Mouse (Mus musculus) frontal cortex, adult 2 months (tissue): ENCODE results near the gene Scaf11. TPM values are rescaled to one million over a fixed set of nuclear protein-coding genes. Genes with fewer than 3 reads are reported as not detected.
"Not testable (repeated sequence)": the region's sequence is repeated elsewhere in the genome, so short reads cannot be mapped to it uniquely, and the experiment has no call there.

Experiments used
- DNase-seq, 2 experiments: peaks; one replicate each; pipeline ENCODE4 v3.0.0; 2022; ENCODE audit warnings: low spot score in 1 of 2; ENCODE audit errors: extremely low spot score in 1 of 2
- polyA plus RNA-seq: library from polyadenylated mRNA; depleted of rRNA; stranded (reverse); fragments of >200 nt; gene quantifications from 2 replicates; pipeline ENCODE4 v1.2.3, GENCODE M21; 2012

The Scaf11 gene
- polyA plus RNA-seq, 1 experiment: 32.2 TPM

DNA sequence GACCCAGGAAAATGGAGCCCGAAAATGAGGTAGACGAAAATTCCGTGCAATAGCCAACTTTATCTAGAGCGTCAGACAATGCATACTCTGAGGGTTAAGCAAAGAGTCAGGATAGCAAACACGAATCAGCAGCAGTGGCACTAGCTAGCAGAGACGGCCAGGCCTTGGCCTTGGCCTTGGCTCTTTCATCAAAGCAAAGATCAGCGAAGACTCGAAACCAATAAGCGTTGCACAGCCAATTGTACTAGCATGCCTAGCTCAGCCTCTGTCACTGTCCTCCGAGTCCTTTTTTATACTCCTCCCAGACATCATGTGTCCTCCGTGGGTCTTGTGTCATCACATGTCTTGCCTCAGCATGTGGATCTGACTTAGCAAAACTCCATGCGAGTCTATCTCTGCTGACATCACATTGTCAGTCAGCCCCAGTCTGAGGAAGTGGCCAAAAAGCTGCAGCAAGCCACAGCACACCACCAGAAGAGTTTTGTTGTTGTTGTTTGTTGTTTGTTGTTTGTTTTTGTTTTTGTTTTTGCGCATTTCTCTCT lies 5.8 kb upstream of the Scaf11 start:
- no peak for DNase-seq

DNA sequence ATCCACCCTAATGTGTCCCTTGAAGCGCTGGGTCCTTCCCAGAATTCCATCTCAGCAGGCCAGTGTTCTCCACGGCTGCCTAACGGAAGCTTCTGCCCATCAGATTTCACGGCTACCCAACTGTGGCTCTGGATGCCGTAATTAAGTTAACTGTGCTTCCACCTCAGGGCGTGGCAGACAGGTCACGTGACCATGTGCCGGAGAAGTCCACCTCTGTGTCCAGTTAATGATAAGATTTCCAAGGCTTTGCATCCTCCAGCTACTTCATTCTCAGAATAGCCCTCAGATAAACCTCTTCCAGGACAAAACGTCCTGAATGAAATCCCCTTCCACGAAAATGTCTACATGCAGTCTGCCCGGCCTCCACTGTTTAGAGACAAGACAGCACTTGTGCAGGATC lies 4.4 kb upstream of the Scaf11 start:
- DNase-seq: no peak

DNA sequence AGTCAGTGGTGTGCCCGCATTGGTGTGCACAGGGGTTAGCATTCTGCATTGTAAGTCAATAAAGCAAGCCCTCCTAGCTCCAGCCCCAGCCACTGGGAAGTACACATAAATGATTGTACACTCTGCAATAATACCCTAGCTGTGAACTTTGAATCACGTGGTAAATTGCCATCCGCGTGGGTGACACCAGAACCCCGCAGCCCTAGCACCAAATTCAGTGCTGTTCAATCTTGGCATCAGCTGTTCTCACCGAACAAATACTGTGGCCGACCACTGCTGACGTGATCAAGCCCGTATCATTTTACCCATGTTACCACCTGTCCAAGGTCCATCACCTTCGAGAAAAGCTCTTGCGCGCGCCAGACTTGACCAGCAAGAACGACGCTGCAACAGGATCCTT lies 3.2 kb upstream of the Scaf11 start:
- DNase-seq: no peak

DNA sequence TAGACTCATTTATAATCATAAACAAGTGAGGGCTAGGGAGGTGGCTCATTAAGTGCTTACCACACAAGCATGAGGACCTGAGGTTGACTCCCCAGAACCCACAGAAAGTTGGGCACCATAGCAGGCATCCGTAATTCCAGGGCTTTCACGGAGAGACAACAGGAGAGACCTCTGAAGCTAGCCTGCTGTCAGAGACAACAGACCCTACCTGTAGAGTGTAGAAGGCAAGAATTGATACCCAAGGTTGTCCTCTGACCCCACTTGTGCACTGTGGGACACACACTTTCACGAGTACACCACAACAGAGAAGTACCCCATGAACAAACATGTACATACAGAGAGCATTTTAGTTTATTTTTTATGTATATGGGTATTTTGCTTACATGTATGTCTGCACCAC lies 2.0 kb upstream of the Scaf11 start:
- DNase-seq: no peak

DNA sequence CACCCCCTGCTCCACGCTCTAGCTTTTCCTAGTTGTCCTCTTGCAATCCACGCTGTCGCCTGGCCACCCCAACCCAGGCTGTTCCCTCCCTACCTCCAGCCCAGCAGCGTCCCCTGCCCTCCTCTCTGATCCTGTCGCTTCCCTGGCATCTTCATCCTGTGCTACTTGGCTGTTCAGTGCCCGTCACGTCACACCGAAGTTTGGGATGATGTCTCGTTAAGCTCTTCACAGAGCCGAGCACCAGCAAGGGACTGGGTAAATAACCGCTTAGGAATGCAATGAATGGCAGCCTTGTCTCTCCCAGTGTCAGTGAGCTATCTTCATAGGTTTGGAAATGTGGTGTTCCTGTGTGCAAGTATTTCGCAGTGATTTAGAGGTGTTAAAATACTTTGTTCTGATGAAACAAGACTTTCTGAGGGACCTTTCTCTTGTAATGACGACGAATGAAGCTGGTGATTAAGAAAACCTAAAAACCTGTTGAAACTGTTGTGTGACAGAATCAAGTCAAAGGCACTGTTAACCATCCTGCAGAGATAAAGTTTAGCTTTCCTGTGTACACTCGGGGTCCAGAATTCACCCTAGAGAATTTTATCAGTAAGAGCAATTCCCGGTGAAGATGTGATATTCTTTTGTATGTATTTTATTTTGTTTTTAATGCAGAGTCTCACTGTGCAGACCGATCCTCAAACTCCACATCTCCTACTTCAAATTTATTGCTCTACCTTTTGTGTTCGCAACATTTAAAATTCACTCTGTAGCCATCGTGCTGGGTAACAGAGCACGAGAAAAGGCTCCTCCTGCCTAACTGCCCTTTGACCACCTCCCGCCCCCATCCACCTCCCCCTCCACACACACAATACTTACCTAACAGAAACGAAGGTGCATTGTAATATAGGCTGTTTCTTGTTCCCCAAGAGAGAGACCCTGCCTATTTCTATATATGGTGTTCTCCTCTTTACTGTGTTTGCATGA lies 1.2 kb upstream of the Scaf11 start:
- DNase-seq: no peak

DNA sequence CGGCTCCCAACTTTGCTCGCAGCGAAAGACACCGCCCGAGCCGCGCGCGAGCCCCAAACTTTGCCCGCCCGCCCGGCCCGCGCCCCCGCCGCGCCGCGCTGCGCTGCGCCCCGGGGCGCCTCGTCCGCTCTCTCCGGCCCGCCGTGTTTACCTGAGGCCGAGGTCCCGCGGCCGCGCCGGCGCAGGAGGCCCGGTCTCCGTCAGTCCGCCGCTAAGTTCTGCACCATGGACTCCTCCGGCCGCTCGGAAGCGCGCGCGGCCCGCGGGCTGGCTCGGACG lies 253 bp downstream of the Scaf11 start:
- DNase-seq: no peak

DNA sequence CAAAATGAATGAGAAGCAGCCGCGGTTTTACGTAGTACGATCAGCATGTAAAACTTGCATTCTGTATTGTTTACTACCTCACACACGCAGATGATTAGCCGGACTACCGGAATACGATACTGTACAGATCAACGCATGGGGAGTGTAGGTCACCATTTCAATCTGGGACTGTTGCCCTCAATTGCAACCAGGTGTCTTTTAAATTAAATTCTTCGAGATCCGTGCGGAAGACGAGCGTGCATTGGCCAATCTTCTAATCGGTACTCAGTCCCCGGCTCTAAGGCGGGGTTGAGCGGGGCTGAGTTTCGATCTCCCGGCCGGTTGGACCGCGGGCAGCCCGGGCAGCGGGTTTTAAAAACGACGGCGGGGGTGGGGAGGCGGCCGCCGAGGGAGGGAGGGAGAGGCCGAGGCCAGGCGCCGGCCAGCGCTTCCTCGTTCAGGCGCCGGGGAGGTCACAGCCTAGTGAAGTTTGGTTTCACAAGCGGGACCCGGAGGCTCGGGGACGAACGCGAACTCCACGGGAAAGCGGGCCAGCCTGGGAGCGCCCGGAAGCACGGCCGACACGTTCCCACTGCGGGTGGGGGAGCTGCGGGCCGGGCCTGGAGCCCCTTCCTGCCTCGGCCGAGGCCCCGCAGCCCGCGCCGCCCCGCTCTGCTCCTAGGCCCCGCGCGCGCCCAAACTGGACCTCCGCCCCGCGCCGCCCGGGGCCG lies 747 bp downstream of the Scaf11 start:
- DNase-seq: peak in 1 of 2 experiments; percentile 23

DNA sequence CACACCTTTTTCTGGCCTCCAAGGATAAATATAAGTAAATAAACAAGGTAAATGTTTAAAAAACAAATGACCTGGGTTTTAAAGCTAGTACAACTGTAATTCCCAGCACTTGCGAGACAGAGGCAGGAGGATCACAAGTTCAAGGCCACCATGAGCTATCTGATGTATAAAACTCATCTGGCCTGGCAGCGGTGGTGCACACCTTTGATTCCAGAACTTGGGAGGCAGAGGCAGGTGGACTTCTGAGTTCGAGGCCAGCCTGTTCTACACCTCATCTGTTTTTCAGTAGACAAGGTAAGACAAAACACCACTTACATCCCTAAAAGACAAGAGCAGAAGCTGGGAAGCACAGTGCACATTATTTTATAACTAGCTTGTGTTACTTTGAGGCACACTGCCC lies 2.4 kb downstream of the Scaf11 start:
- DNase-seq: no peak

DNA sequence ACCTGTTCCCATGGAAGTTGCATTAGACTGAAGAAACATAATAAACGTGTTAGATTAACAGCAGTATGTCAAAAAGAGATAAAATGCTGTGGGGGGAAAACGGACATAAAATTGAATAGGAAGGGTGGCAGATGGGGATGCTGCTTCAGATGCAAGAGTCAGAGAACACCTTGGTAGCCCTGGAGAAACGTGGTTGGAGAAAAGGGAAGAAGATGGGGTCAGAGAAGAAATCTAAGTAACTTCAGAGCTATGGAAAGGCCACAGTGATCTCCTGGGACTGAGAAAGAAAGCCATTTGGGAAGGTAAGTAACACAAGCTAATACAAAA lies 3.3 kb downstream of the Scaf11 start:
- DNase-seq: no peak

DNA sequence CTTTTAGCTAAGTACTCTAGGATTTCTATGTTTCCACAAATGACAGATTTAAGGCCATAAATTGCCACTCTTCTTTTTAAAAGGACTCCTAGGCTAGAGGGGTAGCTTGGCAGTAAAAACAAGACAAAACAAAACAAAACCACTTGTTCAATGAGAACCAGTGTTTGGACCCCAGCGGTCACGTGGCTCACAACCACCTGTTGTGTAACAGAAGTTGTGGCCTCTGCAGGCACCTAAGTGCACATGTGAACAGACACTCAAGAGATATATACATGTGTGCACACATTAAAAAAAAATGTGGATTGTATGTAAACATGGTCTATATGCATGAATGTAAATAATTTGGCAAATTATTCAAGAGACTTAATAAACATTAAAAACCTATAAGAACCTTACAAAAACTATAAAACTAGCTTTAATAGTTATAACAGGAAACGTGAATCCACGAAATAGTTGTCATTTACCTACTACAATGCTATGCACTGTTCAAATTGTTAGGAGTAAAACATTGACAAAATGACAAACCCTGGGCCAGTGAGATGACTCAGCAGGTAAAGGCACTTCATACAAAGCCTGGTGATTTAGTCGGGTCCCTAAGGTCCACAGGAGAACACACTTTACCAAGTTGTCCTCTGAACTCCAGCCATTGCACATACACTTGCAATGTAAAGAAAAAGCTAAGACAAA lies 3.8 kb downstream of the Scaf11 start:
- no peak for DNase-seq

DNA sequence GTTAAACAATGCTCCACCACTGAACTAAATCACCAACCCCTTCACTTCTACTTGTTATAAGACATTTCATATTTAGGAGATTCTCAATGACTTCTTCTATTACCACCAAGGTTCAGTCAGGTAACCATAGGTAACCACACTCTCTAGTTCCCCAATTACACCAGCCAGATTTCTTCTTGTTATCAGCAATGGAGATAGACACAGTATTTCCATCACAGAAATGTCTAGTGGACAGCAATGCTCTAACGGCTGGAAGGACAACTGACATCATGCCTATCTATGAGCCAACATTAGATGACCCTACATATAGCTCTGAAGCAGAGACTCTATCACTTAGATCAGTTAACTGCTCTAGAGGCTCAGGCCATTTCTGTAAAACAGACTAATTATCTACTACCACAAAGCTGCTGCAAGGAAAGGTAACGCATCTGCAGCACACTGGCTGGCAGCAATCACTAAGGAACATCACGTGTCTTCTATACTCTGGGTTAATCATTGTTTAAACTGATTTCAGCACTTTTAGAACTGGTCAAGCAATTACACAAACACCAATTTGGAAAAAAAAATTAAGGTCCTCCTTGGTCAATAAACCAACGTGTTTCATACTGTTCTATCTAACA lies 4.9 kb downstream of the Scaf11 start:
- no peak for DNase-seq

DNA sequence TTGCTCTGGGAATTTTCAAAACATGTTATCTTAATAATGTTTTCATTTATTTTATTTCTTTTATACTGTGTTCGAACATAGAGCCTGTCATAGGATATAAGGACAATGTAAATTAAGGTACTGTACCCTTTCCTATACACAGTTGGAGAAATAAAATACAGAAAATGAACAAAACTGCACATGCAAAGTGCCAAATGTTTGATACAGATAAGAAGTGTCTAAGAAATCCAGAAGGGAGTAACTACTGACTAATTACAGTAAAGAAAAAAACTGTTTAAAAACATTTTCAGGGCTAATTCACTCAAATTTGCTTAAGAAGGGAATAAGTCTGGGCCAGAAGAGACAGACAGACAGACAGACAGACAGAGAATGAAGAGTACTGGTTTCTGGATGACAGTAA lies 7.3 kb downstream of the Scaf11 start:
- DNase-seq: no peak

DNA sequence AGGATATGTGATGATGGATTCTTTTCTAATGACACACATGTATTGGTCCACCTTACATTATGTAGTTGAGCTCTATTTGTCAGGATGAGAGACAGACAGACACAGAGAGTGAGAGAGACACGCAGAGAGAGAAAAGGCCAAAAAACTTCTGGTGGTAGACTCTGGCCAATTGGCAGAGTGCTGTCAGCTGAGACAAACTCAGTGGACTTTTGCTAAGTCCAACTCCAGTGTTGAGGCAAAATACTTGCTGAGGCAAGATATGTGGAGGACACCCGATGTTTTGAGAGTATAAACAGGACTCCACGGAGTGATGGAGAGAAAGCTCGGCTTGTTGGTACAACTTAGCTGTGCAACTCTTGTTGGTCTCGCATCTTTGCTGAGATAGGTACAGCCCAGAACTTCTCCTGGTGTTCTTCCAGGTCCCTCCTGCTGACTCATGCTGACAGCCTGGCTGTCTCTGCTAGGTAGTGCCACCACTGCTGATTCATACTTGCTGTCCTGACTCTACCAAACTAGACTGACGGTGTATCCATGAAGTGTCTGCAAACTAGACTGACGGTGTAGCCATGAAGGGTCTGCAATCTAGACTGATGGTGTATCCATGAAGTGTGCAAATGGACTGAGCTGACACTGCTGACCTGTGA lies 11.9 kb downstream of the Scaf11 start:
- peak in 1 of 2 experiments; percentile 11 for DNase-seq

DNA sequence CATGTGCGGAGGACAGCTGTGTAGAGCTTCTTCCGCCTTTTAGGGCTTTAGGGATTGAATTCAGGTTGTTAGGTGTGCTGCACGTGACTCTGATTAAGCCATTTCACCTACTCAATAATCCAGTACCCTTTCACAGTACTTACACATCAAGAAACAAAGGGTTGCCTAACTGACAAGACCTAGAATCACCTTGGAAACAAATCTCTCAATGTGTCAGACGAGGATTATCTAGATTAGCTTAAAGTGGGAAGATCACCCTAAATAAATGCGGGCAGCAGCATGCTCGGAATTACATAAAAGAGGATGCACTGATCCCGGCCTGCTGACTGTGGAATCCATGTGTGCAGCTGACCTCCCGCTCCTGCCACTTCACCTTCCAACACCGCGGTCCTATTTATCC lies 13.9 kb downstream of the Scaf11 start:
- no peak for DNase-seq

DNA sequence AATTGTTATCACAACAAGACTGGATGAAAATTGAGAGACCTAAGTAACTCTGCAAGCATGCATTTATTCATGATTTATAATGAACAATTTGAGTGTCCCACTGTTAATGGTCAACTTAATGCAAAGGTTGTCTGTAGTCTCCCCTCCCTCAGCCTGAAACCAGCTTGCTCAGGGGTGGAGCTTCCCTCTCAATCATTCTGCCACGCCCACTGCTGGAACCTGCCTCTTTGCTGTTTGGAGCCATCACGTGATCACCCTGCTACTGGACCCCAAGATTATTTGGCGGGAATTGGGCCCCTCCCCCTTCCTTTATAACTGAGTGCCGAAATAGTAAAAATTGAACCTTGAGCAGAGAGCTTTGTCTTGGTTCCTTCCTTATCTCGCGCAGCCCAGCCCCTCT lies 19.2 kb downstream of the Scaf11 start:
- not testable (repeated sequence) for DNase-seq

DNA sequence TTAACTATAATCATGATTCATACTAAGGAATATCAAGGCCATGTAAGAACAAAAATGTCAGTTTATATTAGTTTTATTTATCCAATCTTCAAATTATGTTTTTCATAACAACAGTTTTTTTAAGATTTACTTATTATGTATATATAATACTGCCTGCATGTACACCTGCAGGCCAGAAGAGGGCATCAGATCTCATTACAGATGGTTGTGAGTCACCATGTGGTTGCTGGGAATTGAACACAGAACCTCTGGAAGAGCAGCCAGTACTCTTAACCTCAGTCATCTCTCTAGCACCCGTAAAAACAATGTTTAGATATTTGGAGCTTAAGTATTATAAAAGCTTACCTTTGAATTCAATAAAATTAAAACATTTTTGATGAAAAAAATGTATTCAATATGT lies 26.4 kb downstream of the Scaf11 start:
- no peak for DNase-seq

DNA sequence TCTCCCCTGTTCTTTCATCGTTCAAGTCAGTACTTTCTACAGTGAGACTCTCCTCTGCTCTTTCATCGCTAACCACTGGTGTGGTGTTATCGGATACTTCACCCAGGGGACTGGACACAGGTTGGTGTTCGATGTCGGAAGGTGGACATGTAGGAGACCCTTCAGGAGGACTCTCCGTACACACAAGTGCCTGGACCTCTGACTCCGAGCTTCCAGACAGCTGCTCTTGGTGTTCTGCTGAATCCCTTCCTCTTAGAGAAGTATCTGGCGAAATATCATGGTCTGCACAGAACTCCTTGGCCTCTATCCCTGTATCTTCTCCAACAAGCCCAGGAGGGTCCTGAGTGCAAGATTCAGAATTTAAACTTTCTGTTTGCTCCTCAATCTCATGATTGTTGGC lies 40.7 kb downstream of the Scaf11 start:
- no peak for DNase-seq

DNA sequence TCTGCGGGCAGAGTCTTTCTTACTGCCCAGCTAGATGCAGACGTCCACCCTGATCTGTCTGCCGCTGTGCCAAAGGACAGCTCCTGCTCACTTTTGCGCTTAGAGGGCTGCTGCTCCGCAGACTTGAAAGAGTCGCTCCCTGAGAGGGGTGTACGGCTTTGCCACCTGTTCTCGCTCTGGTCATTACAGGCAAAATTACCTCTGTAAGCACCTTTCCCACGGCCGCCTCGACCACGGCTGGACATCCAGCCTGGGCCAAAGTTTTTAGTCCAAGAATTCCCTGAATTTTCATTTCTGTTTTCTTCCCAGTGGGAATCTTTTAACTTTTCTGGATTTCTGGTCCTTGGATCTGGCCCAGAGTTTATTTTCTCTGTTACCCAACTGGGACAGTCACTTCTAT lies 42.5 kb downstream of the Scaf11 start:
- DNase-seq: no peak

DNA sequence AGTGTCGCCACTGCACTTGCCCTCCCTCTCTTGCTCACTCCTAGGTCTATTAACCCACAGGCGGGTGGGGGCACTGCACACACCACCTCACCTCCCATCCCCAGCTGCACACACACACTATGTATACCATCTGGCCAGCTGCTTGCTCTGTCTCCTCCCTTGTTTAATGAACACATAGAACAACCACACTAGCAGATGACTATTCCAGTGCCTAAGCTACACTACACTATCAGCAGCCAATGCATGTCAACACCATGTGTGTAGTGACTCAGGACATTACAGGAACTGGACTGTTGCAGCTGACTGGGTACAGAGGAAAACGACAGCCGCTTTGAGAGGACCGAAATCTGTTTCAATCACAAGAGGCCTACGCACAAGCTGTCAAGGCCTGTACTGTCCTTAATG lies 51.9 kb downstream of the Scaf11 start:
- peak; percentile 23 to 42 for DNase-seq

DNA sequence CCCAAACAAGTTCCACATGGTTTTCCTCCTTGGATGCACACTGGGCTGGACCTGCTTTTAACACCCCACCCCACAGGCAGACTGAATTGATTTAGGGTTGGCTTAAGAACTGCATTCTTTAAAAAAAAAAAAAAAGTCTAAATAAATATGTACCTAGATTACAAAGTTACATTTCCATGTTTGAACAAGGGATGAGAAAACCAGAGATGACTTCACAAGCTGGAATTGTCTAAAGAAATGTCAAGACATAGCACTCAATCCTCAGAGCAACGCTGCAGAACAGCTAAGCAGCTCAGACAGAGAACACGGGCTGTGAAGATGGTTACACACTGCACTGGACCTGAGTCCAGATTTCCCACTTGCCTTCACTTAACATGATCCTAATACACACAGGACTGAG lies 53.5 kb downstream of the Scaf11 start:
- DNase-seq: no peak

DNA sequence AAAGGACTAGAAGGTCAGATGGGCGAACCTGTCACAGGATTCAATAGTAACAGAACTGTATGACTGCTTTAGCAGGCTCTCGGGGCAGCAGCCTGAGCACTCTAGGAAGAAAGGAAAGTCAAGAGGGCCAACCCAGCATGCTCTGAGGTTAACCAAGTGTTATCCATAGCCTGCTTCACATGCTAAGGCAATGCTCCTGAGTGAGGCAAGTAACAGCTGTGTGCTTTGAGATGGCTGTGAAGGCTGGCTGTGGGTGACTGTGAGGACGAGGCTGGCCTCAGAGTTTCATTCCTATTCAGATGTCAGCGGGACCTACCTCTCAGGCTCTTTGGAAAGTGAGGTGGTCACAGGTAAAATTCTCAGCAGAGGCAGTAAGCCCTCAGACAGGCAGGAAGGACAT lies 54.4 kb downstream of the Scaf11 start:
- DNase-seq: no peak
